In the genomic region with DNA sequence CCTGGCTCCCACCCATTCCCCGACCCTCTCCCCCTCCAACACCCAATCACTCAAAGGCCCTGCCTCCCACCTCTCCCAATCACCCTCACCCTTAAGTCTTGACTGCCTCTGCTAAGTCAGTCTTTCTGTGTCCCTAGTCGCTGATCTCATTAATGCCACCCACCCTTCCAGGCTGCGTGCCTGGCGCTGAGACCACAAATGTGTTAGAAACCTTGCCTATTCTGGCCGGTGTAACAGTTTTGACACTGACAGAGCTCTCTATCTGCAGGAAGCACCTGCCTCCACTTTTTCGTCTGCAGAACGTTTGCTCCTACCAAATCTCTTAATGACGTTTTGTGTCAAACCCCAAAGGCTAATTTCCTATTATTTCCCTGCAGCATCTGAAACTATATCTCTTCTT, we compare ENCODE assay signal across 8 mouse cellular contexts. TPM values are rescaled to one million over a fixed set of nuclear protein-coding genes. Genes with fewer than 3 reads are reported as not detected.
DNase-seq lines count a peak whose midpoint lies in the region; ATAC-seq and TF ChIP-seq lines count a peak whose summit lies in the region.

No protein-coding gene starts in this region.

- peak overlapping the region; percentile 88 for H3K4me3 ChIP-seq in left cerebral cortex, adult 2 months
- peak overlapping the region; percentile 91 for H3K4me3 ChIP-seq in cortical plate, adult 2 months (ENCODE audit: insufficient read depth, low read length)
- H3K4me3 ChIP-seq in intestine, embryonic 15.5 days (replicated peaks): peak overlapping the region; percentile 85
- peak overlapping the region; percentile 98 for H3K4me3 ChIP-seq in neural tube, embryonic 13.5 days

- no peaks in the 10 kb centered on the region for H3K9me3 ChIP-seq in intestine, embryonic 15.5 days
- no peaks in the 10 kb centered on the region for H3K9me3 ChIP-seq in neural tube, embryonic 13.5 days

- intact Hi-C loops in left cerebral cortex, adult 2 months (cut with DNase I): loop anchor here (1.0 to 2.0 kb wide), 2 partner anchors 40 to 64 kb away; partner anchors contain the start of genes Ago3 and Ago4

- peaks cover 4% of the 10 kb centered on the region for H3K4me1 ChIP-seq in cortical plate, adult 2 months (ENCODE audit: control insufficient read depth, insufficient read depth, low read length)
- peaks cover 27% of the 10 kb centered on the region for H3K4me1 ChIP-seq in intestine, embryonic 15.5 days (replicated peaks)
- peaks cover 43% of the 10 kb centered on the region for H3K4me1 ChIP-seq in neural tube, embryonic 13.5 days (replicated peaks)

- H3K4me2 ChIP-seq in intestine, embryonic 15.5 days (replicated peaks): peak overlapping the region; percentile 76
- peak overlapping the region; percentile 68 for H3K4me2 ChIP-seq in neural tube, embryonic 13.5 days

- ATAC-seq in intestine, embryonic 15.5 days: no peak
- ATAC-seq in neural tube, embryonic 13.5 days (ENCODE audit: low read depth): no peak

- no peaks in the 10 kb centered on the region for H3K27me3 ChIP-seq in intestine, embryonic 15.5 days (replicated peaks)
- H3K27me3 ChIP-seq in neural tube, embryonic 13.5 days: no peaks in the 10 kb centered on the region

- H3K9ac ChIP-seq in intestine, embryonic 15.5 days: no peak overlapping the region
- peak overlapping the region; percentile 69 for H3K9ac ChIP-seq in neural tube, embryonic 13.5 days

- H3K27ac ChIP-seq in left cerebral cortex, adult 2 months: peak overlapping the region; percentile 95
- no peak overlapping the region for H3K27ac ChIP-seq in cortical plate, adult 2 months (ENCODE audit: insufficient read depth, low read length)
- H3K27ac ChIP-seq in intestine, embryonic 15.5 days: 0 out of 2 replicates have a peak overlapping the region, but pooled peaks have one; percentile 1
- H3K27ac ChIP-seq in neural tube, embryonic 13.5 days (replicated peaks): peak overlapping the region; percentile 99

- no peak for TF ChIP-seq POLR2A in cortical plate, adult 2 months (IDR thresholded peaks at IDR 0.05; ENCODE audit: extremely low read depth, insufficient read depth, low read length)

- TF ChIP-seq CTCF in left cerebral cortex, adult 2 months (IDR thresholded peaks at IDR 0.05): no peak
- no peak for TF ChIP-seq CTCF in cortical plate, adult 2 months (IDR thresholded peaks at IDR 0.05; ENCODE audit: extremely low read depth, insufficient read depth, low read length)

- no peaks in the 10 kb centered on the region for H3K36me3 ChIP-seq in intestine, embryonic 15.5 days
- no peaks in the 10 kb centered on the region for H3K36me3 ChIP-seq in neural tube, embryonic 13.5 days

- WGBS in intestine, embryonic 15.5 days: 5% methylated on average over 8 of the region's 8 CpGs
- 5% methylated on average over 8 of the region's 8 CpGs for WGBS in neural tube, embryonic 13.5 days

- DNase-seq in left cerebral cortex, adult 2 months (ENCODE audit: extremely low spot score in 1 of 2, low spot score in 2 of 2): no peak
- no peak for DNase-seq in left cerebral cortex, adult 9 months (ENCODE audit: low spot score in 2 of 2)
- DNase-seq in layer of hippocampus, adult 11-12 months (ENCODE audit: low spot score): no peak
- no peak for DNase-seq in adrenal gland, postnatal 10 days
- DNase-seq in adrenal gland, postnatal 14 days: no peak

RNA-seq across cellular contexts. Expression of gene Ago1, which starts 0.5 kb away (rescaled TPM):
- total RNA-seq in left cerebral cortex, adult 2 months (2021): 10 to 100 TPM; 47.2 to 52.2 TPM
- 28.0 and 31.8 TPM in 2 replicates for polyA plus RNA-seq in cortical plate, adult 2 months (2012; rRNA removed)
- polyA plus RNA-seq in intestine, embryonic 15.5 days (2015; fragmentation: Nextera tagmentation; extraction: Ambion mirVana): 3.5 and 4.5 TPM in 2 replicates
- 11.5 and 12.1 TPM in 2 replicates for polyA plus RNA-seq in neural tube, embryonic 13.5 days (2015; fragmentation: Nextera tagmentation; extraction: Ambion mirVana)
- 10 to 100 TPM; 27.1 to 34.1 TPM for total RNA-seq in adrenal gland, postnatal 10 days (2021)
- total RNA-seq in adrenal gland, postnatal 14 days (2021): 27.5 and 29.3 TPM in 2 replicates

RNA-seq across cellular contexts. Expression of gene Ago3, which starts 39.6 kb away (rescaled TPM):
- total RNA-seq in left cerebral cortex, adult 2 months (2021): 10 to 100 TPM; 33.6 to 45.8 TPM
- polyA plus RNA-seq in cortical plate, adult 2 months (2012; rRNA removed): 11.3 and 11.4 TPM in 2 replicates
- 10.3 and 10.4 TPM in 2 replicates for polyA plus RNA-seq in intestine, embryonic 15.5 days (2015; fragmentation: Nextera tagmentation; extraction: Ambion mirVana)
- 16.5 and 17.4 TPM in 2 replicates for polyA plus RNA-seq in neural tube, embryonic 13.5 days (2015; fragmentation: Nextera tagmentation; extraction: Ambion mirVana)
- total RNA-seq in adrenal gland, postnatal 10 days (2021): 10 to 100 TPM; 11.1 to 18.3 TPM
- total RNA-seq in adrenal gland, postnatal 14 days (2021): 19.3 and 20.8 TPM in 2 replicates
